Mouse (Mus musculus): ENCODE data around the gene Med18.

- TF ChIP-seq POLR2A (IDR thresholded peaks at IDR 0.05; ENCODE audit: insufficient read depth, low read depth, low read length) (no peak), CTCF (IDR thresholded peaks at IDR 0.05; ENCODE audit: insufficient read depth, low read depth, low read length) (no peak)
Measured at GRCm38 (mm10) chr4:132501639-132502038, 37.9 kb upstream of the Med18 start.
